Comparison of ENCODE assay signal across 7 mouse cellular contexts in the genomic region with DNA sequence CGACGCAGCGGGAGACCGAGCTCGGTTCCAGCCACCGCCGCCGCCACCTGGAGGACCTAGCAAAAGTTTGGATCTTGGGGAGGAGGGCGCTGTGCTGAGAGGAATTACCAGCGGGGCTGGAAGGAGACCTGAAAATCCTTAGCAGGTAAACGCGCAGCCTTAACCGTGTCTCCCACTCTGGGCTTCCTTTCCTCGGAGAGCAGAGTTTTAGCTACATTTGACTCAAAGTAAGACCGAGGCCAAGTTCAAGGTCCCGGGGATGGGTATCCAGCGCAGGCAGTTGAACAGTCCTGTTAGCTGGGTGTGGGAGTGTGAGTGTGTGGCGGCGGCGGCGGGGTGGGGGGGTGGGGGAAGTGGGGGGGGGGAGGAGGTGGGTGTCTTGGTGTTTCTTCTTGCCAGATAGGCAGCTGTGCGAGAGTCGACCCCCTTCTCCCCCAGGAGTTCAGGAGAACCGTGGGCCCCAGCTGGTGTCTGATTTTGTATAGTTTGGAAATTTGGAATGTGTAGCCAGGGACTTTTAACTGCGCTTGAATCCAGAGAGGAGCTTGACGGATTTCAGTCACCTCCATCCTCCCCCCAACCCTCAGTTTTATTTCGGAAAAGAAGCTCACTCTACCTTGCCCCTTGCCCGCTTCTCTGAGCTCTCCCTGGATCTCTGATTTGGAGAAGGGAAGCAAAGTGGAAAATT. TPM values are rescaled to one million over a fixed set of nuclear protein-coding genes. Genes with fewer than 3 reads are reported as not detected.
A peak's percentile ranks its signal among the peaks of the same experiment; 100 is the strongest.
DNase-seq lines count a peak whose midpoint lies in the region; ATAC-seq lines count a peak whose summit lies in the region.

No protein-coding gene starts in this region.

- peak overlapping the region; percentile 88 for H3K4me2 ChIP-seq in lung, embryonic 16.5 days (ENCODE audit: low read depth, low read length)
- H3K4me2 ChIP-seq in embryonic facial prominence, embryonic 15.5 days (replicated peaks): peak overlapping the region; percentile 84
- H3K4me2 ChIP-seq in intestine, embryonic 16.5 days (ENCODE audit: low read depth, low read length): peak overlapping the region; percentile 85
- peak overlapping the region; percentile 82 for H3K4me2 ChIP-seq in neural tube, embryonic 14.5 days (ENCODE audit: low read depth, low read length)

- H3K9ac ChIP-seq in lung, embryonic 16.5 days (ENCODE audit: low read length): peak overlapping the region; percentile 88
- peak overlapping the region; percentile 82 for H3K9ac ChIP-seq in embryonic facial prominence, embryonic 15.5 days
- H3K9ac ChIP-seq in intestine, embryonic 16.5 days (ENCODE audit: low read depth, low read length): peak overlapping the region; percentile 70
- H3K9ac ChIP-seq in neural tube, embryonic 14.5 days (replicated peaks; ENCODE audit: low read depth, low read length): peak overlapping the region; percentile 87

- DNase-seq in lung, adult 18-20 months: no peak
- no peak for DNase-seq in layer of hippocampus, postnatal 25 days (ENCODE audit: extremely low spot score in 1 of 2, low spot score in 1 of 2)
- no peak for DNase-seq in urinary bladder, postnatal 14 days (ENCODE audit: low spot score)

- peak overlapping the region; percentile 89 for H3K27ac ChIP-seq in lung, embryonic 16.5 days (ENCODE audit: low read length)
- peak overlapping the region; percentile 92 for H3K27ac ChIP-seq in embryonic facial prominence, embryonic 15.5 days (replicated peaks)
- H3K27ac ChIP-seq in intestine, embryonic 16.5 days (ENCODE audit: low read length): peak overlapping the region; percentile 67
- H3K27ac ChIP-seq in neural tube, embryonic 14.5 days (ENCODE audit: low read depth, low read length): peak overlapping the region; percentile 86

- WGBS in lung, embryonic 16.5 days: under 1% methylated on average over 28 of the region's 28 CpGs
- WGBS in embryonic facial prominence, embryonic 15.5 days: 0% methylated on average over 27 of the region's 28 CpGs
- WGBS in intestine, embryonic 16.5 days: under 1% methylated on average over 22 of the region's 28 CpGs
- under 1% methylated on average over 25 of the region's 28 CpGs for WGBS in neural tube, embryonic 14.5 days

- peaks cover 37% of the 10 kb centered on the region for H3K4me1 ChIP-seq in lung, embryonic 16.5 days (replicated peaks; ENCODE audit: control insufficient read depth, insufficient read depth, low read length)
- H3K4me1 ChIP-seq in embryonic facial prominence, embryonic 15.5 days: peaks cover 50% of the 10 kb centered on the region
- peaks cover 13% of the 10 kb centered on the region for H3K4me1 ChIP-seq in intestine, embryonic 16.5 days (ENCODE audit: control insufficient read depth, insufficient read depth, low read length)
- H3K4me1 ChIP-seq in neural tube, embryonic 14.5 days (ENCODE audit: control insufficient read depth, insufficient read depth, low read length): peaks cover 2% of the 10 kb centered on the region; the same call in 1 of the 2 replicates

- no peaks in the 10 kb centered on the region for H3K9me3 ChIP-seq in lung, embryonic 16.5 days (ENCODE audit: control insufficient read depth, low read length)
- H3K9me3 ChIP-seq in embryonic facial prominence, embryonic 15.5 days (replicated peaks): no peaks in the 10 kb centered on the region
- no peaks in the 10 kb centered on the region for H3K9me3 ChIP-seq in intestine, embryonic 16.5 days (ENCODE audit: control insufficient read depth, low read length)
- H3K9me3 ChIP-seq in neural tube, embryonic 14.5 days (ENCODE audit: control insufficient read depth, low read length): no peaks in the 10 kb centered on the region

- peaks cover 11% of the 10 kb centered on the region for H3K27me3 ChIP-seq in lung, embryonic 16.5 days (ENCODE audit: control insufficient read depth, insufficient read depth, low read depth, low read length)
- H3K27me3 ChIP-seq in embryonic facial prominence, embryonic 15.5 days: 0 out of 2 replicates have a peak, but pooled peaks cover 3% of the 10 kb centered on the region
- peaks cover 18% of the 10 kb centered on the region for H3K27me3 ChIP-seq in intestine, embryonic 16.5 days (replicated peaks; ENCODE audit: control insufficient read depth, insufficient read depth, low read length)
- 0 out of 2 replicates have a peak, but pooled peaks cover 3% of the 10 kb centered on the region for H3K27me3 ChIP-seq in neural tube, embryonic 14.5 days (ENCODE audit: control insufficient read depth, insufficient read depth, low read length)

- peak; percentile 6; the same call in 1 of the 2 replicates for ATAC-seq in lung, embryonic 16.5 days (ENCODE audit: low read depth)
- no peak; the same call in 1 of the 2 replicates for ATAC-seq in embryonic facial prominence, embryonic 15.5 days (ENCODE audit: insufficient number of reproducible peaks, low FRiP score, low TSS enrichment, low read depth)
- ATAC-seq in intestine, embryonic 16.5 days: peak; percentile 8; the same call in 1 of the 2 replicates
- 0 out of 2 replicates have a peak, but pooled peaks have one; percentile 10 for ATAC-seq in neural tube, embryonic 14.5 days (ENCODE audit: low read depth)

- H3K36me3 ChIP-seq in lung, embryonic 16.5 days (ENCODE audit: control insufficient read depth, insufficient read depth, low read length): no peaks in the 10 kb centered on the region
- H3K36me3 ChIP-seq in embryonic facial prominence, embryonic 15.5 days: no peaks in the 10 kb centered on the region
- H3K36me3 ChIP-seq in intestine, embryonic 16.5 days (ENCODE audit: control insufficient read depth, insufficient read depth, low read length): no peaks in the 10 kb centered on the region
- H3K36me3 ChIP-seq in neural tube, embryonic 14.5 days (ENCODE audit: control insufficient read depth, insufficient read depth, low read length): no peaks in the 10 kb centered on the region

- H3K4me3 ChIP-seq in lung, embryonic 16.5 days (ENCODE audit: low read length): peak overlapping the region; percentile 82
- peak overlapping the region; percentile 80 for H3K4me3 ChIP-seq in embryonic facial prominence, embryonic 15.5 days (replicated peaks)
- H3K4me3 ChIP-seq in intestine, embryonic 16.5 days (ENCODE audit: low read length): peak overlapping the region; percentile 62
- H3K4me3 ChIP-seq in neural tube, embryonic 14.5 days (ENCODE audit: low read depth, low read length): peak overlapping the region; percentile 85

RNA-seq across cellular contexts. Expression of gene Flrt2, which starts 4.0 kb away (rescaled TPM):
- polyA plus RNA-seq in lung, embryonic 16.5 days (2015; fragmentation: Nextera tagmentation; extraction: Ambion mirVana): 8.6 and 11.0 TPM in 2 replicates
- 28.1 and 33.6 TPM in 2 replicates for polyA plus RNA-seq in embryonic facial prominence, embryonic 15.5 days (2015; fragmentation: Nextera tagmentation; extraction: Ambion mirVana)
- polyA plus RNA-seq in intestine, embryonic 16.5 days (2015; fragmentation: Nextera tagmentation; extraction: Ambion mirVana): 8.5 and 8.6 TPM in 2 replicates
- polyA plus RNA-seq in neural tube, embryonic 14.5 days (2014; fragmentation: Nextera tagmentation; extraction: Ambion mirVana): 30.1 and 36.7 TPM in 2 replicates
- 10 to 100 TPM; 35.5 to 41.6 TPM for total RNA-seq in layer of hippocampus, postnatal 25 days (2021)
